Mouse (Mus musculus) megakaryocyte progenitor cell, adult 5-6 weeks (primary cell): Measurements from ENCODE around the gene Fbln2. TPM values are rescaled to one million over a fixed set of nuclear protein-coding genes. Genes with fewer than 3 reads are reported as not detected.

Experiments used
- ATAC-seq: replicated peaks from 2 replicates; pipeline ENCODE4 v1.8.0; 2016; ENCODE audit warnings: mild to moderate bottlenecking, moderate TSS enrichment, inconsistent platforms; ENCODE audit not compliant: poor library complexity
- total RNA-seq, 2 experiments: library from RNA; stranded (forward) in 1 of 2; stranded (reverse) in 1 of 2; fragments of 157-497, 149-512 nt in 1 of 2; fragments of 200-1000 nt in 1 of 2; gene quantifications; 2 replicates each; pipeline versions ENCODE4 v1.2.3 to v1.2.4; 2015 to 2017

Gene Fbln2
- total RNA-seq, 2 experiments from 2014 or later, result not detected

GRCm38 (mm10) chr6:91268318-91268717 is 56.1 kb downstream of the Fbln2 start:
- no peak for ATAC-seq

DNA sequence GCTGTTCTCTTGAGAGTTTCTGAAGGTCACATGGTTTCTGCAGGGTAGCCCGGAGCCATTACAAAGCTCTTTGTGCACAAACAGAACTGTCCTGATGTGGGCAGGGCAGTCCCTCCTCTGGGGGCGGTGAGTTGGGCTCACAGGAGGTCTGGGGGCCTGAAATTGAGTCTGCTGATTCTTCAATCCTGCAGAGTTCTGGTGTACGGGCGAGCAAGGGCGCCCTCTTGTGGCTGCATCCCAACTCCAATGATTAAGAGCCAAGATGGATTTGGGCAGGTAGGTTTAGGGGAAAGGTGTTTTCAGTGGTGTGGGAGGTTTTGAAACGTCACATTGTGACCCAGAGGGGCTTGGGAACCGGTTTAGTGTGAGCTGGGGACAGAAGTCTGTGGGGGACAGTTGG is 65.3 kb downstream of the Fbln2 start:
- ATAC-seq, result peak; percentile 46; the same call in 1 of the 2 replicates

GRCm38 (mm10) chr6:91278302-91278701 is 66.0 kb downstream of the Fbln2 start:
- no peak for ATAC-seq

DNA sequence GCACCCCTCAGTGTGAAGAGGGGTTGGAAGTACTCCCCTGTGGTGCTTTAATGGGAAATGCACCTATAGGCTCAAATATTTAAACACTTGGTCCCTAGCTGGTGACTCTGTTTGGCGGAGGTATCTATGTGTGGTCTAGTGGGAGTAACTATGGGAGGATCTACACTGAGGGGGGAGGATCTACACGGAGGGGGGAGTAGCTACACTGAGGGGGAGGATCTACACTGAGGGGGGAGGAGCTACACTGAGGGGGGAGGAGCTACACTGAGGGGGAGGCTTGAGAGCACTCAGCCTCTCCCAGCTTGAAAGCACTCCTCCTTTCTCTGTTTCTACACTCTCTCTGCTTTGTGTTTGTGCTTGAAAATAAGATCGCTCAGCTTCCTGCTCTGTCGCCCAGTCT is 67.2 kb downstream of the Fbln2 start:
- peak; percentile 57 for ATAC-seq

- peak; percentile 82 for ATAC-seq
These were observed 69.0 kb downstream of the Fbln2 start for GRCm38 (mm10) chr6:91281206-91281605.

- no peak for ATAC-seq
These were observed 69.5 kb downstream of the Fbln2 start for GRCm38 (mm10) chr6:91281747-91282146.

DNA sequence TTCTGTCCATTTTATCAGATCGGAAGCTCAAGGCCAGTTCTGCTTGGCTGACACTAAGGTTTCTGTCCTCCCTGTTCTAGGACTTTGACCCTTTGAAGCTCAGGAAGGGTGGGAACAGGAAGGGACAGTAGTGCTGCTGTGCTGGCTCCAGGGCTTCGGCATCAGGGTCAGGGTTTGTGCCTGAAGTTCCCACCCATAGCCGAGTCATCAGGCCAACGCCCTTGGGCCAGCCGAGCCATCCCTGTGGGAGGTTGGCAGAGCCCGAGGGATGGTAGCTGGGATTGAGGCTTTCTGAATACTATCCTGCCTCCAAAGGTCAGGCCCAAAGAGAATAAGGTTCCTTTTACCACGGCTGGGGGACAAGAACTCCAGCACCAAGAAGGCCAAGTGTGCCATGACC is 70.8 kb downstream of the Fbln2 start:
- no peak for ATAC-seq

DNA sequence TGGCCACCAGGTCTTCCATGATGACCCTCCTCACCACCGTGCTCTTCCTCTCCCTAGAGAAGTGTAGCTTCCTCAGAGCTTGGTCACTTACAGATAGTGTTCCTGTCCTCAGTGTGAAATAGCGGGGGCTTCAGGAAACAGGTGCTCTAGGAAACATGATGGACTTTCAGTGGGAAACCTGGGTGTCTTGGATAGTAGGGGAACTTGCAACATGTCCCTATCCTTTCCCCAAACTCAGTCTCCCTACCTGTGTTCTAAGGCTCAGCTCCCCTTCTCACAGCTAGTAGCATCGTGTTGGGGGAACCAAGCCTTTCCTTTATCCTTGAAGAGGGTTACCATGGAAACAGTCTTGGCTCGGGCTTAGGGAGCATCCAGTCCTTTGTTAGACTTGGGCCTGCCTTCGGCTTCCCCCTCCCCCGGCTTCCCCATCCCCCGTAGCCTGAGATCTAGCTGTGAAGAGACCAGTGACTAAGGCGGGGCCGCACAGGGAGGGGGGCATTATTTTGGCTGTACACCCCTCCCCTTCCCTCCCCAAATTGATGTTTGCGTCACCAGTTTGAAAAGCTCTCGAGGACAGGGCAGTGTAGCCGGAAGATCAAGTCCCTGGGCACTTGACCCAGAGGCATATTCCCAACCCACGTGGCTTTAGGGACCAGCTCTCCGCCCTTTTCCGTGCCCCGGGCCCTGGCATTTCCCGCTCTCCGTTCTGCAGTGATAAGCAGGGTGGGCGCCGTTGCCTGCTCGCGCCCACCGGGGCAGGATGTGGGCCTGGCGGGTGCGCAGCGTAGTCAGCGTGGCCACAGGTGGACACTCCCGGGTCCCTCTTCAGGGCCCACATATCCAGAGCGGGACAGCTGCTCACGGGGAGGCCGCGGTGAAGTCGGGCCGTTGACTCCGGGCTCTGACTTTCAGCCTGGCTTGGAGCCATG is 72.5 kb downstream of the Fbln2 start:
- no peak for ATAC-seq

DNA sequence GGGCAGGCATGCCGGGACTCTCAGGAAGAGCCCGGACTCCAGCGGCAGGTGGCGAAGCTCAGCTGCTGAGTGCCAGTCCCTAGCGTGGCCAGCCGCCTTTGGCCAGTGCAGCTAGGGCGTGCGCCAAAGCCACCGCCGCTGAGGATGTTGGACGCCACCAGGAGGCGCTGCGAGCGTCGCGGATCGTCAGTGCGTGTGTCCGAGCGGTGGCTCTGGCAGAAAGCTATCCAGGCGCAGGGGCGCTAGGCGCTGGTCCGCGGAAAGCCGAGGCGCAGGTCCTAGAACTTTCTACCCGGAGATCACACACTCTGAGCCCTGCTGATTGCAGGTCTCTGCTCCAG is 73.2 kb downstream of the Fbln2 start:
- peak; percentile 69 for ATAC-seq

- ATAC-seq, result no peak
These were observed 73.7 kb downstream of the Fbln2 start for GRCm38 (mm10) chr6:91285814-91286545.

DNA sequence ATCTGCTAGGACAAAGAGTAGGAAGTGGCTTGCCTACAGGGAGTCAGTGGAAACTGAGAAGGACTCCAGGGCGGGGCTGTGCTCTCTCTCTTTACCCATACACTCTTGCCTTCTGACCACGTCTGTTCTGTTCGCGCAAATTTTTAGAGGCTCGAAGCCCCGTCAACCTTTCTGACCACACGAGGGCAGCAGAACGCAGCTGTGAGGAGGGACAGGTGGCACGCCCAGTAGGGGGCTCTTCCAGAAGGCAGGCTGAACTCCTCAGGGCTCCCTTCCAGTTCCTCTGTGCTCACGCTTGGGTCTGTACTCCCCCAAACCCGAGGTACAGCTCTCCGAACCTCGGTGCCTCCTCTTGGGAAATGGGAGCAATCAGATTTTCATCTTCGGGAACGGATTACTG is 74.4 kb downstream of the Fbln2 start:
- ATAC-seq, result peak; percentile 89

GRCm38 (mm10) chr6:91287148-91287547 is 74.9 kb downstream of the Fbln2 start:
- ATAC-seq, result no peak

GRCm38 (mm10) chr6:91287636-91288035 is 75.4 kb downstream of the Fbln2 start:
- no peak for ATAC-seq

GRCm38 (mm10) chr6:91288251-91288785 is 76.1 kb downstream of the Fbln2 start:
- no peak for ATAC-seq

- ATAC-seq, result no peak
These were observed 76.7 kb downstream of the Fbln2 start for GRCm38 (mm10) chr6:91288961-91289360.

DNA sequence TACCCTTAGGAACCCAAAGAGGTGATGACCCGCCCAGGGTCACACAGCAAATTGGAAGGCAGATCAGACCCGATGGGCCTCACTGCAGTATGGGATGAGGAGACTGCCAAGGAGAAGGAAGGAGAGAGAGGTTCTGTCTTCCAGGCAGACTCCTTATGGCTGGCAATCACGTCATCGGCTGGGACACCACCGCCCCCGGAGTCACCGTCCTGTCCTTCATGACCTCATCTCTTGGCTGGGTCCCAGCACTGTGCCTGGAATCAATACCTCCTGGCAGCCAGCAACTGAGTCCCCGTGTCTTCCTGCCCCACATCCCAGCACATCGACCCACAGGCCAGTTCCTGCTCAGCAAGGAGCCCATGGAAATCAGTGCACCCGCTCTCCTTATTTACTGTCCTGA is 78.7 kb downstream of the Fbln2 start:
- ATAC-seq, result no peak

GRCm38 (mm10) chr6:91295431-91295830 is 83.2 kb downstream of the Fbln2 start:
- ATAC-seq, result no peak

- ATAC-seq, result no peak
These were observed 86.6 kb downstream of the Fbln2 start for GRCm38 (mm10) chr6:91298828-91299227.

- ATAC-seq, result no peak
These were observed 87.8 kb downstream of the Fbln2 start for GRCm38 (mm10) chr6:91300079-91300478.

- ATAC-seq, result no peak
These were observed 89.6 kb downstream of the Fbln2 start for GRCm38 (mm10) chr6:91301839-91302238.

GRCm38 (mm10) chr6:91302337-91302736 is 90.1 kb downstream of the Fbln2 start:
- ATAC-seq, result no peak

- ATAC-seq, result no peak
These were observed 91.9 kb downstream of the Fbln2 start for GRCm38 (mm10) chr6:91304172-91304571.
